Mouse (Mus musculus): ENCODE measurements around the gene Phlda3.

Gene Phlda3

DNA sequence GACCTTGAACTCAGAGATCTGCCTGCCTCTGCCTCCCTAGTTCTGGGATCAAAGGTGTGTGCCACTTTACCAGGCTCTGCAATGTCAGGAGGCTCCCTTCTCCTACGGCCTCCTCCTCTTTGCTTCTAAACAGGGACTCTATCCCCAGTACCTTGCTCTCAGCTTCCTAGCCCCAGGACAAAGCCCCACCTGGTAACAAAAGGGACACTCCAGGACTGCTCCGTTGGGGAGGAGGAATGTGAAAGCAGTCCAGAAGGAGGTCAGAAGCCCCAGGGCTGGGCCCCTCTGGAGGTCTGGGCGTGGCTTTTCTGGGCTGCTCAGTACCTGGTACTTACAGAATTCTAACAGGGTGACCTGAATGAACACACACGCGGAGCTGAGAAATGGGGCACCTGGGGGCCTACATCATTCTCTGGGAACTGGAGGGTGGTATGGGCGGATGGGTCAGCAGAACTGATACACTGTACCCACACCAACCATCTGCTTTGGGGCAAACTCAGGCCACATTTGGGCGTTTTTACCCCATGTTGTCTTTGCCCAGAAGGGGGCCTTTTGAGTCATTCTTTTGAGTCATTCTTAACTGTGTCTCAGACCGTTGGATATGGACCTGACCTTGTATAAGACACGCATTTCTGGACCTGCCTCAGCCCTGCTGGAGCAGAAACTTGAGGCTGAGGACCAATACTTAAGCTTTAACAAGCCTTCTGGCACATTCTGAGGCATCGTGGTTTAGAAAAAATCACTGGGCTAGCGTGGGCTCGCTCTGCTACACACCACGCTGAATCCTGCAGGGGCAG is 26.4 kb downstream of the Phlda3 start:
- DNase-seq (ENCODE audit: low read depth in 2 of 2, low spot score in 2 of 2): no peak

GRCm38 (mm10) chr1:135793370-135794215 is 27.7 kb downstream of the Phlda3 start:
- DNase-seq (ENCODE audit: low read depth in 2 of 2, low spot score in 2 of 2): peak in 1 of 2 experiments; percentile 15

DNA sequence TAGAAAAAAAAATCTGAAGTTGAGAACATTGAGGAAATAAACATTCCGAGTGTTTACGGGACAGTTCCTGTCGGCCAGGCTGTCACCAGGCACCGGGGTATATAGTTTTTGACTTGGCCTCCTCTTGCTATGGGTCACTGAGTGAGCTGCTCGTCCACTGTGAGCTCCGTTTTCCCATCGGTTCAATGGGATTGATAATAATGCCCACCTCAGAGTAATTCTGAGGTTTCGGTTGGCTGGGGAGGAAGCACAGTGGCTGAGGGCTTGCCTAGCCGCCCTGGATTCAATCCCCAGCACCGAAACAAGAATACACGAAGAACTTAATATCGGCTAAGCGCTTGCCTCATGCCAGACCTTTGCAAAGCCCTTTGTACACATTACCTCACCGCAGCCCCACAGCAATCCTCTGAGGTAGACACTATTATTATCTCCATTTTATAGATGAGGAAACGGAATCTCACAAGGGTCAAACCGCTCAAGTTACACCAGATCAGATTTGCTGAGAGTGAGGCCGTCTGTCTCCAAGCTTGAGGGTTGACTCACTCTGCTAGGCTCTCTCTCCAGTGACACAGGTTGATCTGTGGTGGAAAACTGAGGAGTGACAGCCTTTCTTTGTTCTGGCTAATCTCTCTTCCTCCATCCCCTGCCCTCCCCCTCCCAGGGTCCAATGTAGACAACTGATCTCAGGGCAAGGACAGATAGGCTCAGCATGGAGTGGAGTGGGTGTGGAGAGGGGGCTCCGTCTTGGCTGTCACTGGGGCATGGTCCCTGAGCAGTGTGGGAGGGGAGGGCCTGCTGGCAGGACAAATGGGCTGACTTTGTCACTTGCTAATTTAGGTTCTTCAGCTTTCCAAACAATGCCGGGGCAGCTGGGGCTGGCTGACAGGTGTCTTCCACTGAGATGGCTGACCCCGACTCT is 28.6 kb downstream of the Phlda3 start:
- DNase-seq (ENCODE audit: low read depth in 2 of 2, low spot score in 2 of 2): no peak

DNA sequence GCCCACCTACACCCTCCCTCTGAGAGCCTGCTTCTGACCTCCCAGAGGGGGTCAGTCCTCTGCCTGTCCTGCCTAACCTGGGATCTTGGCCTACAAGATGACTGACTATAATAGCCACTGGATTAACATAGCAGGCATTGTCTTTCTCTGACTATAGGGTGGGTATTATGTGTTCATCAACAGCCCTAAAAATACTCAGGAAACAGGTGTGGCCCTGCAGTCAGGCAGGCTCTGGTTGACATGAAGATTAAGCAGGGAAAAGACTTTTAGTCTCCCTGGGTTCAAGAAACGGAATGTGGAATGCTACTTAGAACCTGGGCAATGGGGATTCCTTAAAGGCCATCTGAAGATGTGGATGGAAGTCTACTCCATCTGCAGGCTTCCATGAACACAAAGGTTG is 32.6 kb downstream of the Phlda3 start:
- DNase-seq (ENCODE audit: low read depth in 2 of 2, low spot score in 2 of 2): no peak

- DNase-seq (ENCODE audit: low read depth in 2 of 2, low spot score in 2 of 2): no peak
Observed at GRCm38 (mm10) chr1:135799109-135799627, 33.2 kb downstream of the Phlda3 start.

DNA sequence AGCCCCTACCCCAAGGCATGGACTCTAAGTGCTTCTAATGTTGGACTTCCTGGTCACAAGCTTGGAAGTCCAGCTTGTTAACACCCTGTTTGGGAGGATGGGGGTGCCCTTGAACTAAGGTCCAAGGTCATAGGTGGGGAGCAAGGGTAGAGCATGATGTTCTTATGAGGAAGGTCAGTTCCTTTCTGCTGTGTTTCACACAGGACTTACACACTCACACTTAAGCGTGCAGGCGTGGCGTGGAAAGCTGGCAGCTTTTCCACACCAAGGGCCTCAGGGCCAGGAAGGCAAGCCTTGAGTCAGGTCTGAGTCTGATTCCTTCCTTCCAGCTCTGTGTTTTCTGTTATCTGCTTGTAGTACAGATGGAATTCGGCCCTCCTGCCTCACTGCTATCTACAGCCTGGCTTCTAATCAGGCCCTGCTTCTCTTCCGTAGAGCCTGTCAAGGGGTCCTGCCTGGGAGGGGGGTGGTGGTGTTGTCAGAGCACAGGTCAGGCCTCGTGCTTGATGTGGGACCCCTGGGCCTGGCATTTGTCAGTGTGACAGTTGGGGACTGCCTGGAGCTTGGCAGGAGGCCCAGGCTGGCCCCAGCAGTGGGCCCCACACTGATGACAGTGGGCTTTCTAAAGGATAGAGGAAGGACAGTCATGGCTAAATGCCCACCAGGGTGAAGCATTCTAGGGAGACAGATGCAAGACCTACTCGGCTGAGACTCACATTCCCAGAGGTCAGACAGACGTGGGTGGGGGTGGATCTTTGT is 34.5 kb downstream of the Phlda3 start:
- DNase-seq (ENCODE audit: low read depth in 2 of 2, low spot score in 2 of 2): no peak

- peak; percentile 51 to 62 for DNase-seq (ENCODE audit: low read depth in 2 of 2, low spot score in 2 of 2)
Observed at GRCm38 (mm10) chr1:135807546-135807945, 41.6 kb downstream of the Phlda3 start.

- no peak for DNase-seq (ENCODE audit: low read depth in 2 of 2, low spot score in 2 of 2)
Observed at GRCm38 (mm10) chr1:135810180-135810579, 44.3 kb downstream of the Phlda3 start.

- peak; percentile 82 to 88 for DNase-seq (ENCODE audit: low read depth in 2 of 2, low spot score in 2 of 2)
Observed at GRCm38 (mm10) chr1:135811016-135811646, 45.2 kb downstream of the Phlda3 start.

GRCm38 (mm10) chr1:135812205-135812604 is 46.3 kb downstream of the Phlda3 start:
- DNase-seq (ENCODE audit: low read depth in 2 of 2, low spot score in 2 of 2): no peak

- DNase-seq (ENCODE audit: low read depth in 2 of 2, low spot score in 2 of 2): no peak
Observed at GRCm38 (mm10) chr1:135812618-135813017, 46.7 kb downstream of the Phlda3 start.

DNA sequence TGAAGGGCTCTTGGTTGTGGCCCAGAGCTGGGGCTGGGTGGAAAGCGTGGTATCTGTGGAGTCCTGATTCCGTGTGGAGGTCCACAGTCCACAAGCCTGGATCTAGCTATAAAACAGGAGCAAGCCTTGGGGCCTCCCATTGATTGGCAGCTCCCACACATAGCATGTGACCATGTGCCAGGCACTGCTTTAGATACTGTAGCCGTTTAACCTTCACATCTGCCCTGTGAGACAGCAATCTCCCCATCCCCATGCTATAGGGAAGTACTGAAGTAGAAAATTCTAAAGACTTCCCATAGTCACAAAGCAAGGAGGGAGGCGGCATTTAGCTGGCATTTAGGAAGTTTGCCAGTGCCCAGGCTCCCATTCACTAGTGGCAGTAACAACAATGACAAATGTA is 47.2 kb downstream of the Phlda3 start:
- DNase-seq (ENCODE audit: low read depth in 2 of 2, low spot score in 2 of 2): no peak

GRCm38 (mm10) chr1:135813687-135814395 is 47.9 kb downstream of the Phlda3 start:
- no peak for DNase-seq (ENCODE audit: low read depth in 2 of 2, low spot score in 2 of 2)

DNA sequence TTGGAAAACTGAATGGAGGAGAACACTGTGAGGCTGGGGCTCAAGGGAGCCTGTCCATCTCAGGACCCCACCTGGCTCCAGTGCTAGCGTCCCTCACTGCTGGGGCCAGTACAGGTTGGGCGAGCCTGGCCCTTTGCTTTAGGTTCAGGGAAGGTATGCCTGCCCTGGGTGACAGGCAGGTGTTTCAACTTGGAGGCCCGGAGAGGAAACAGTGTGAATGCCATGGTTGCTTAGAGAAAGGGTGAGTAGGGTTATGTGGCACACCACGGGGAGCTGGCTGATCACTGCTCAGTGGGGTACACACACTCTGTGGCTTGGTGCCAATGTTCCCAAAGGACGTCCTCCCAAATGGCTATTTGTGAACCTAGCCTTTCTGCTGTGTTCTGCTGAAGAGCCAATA is 48.6 kb downstream of the Phlda3 start:
- DNase-seq (ENCODE audit: low read depth in 2 of 2, low spot score in 2 of 2): no peak

DNA sequence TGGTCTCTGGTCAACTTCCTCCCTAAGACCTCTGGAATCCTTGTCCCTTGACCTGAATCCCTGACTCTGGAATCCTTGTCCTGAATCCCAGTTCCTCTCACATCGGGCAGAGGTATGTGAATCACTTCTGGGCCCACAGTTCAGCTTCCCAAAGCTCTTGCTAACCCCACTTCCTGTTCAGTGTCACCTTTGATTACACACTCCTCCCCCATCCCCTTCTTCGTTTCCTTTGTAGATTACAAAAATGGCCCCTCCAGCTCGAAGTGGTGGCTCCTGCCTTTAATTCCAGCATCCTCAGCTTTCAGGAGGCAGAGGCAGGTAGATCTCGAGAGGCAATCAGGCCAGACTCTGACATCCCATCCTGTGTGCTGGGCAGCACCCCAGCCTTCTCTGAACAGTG is 51.7 kb downstream of the Phlda3 start:
- DNase-seq (ENCODE audit: low read depth in 2 of 2, low spot score in 2 of 2): peak in 1 of 2 experiments; percentile 38

- no peak for DNase-seq (ENCODE audit: low read depth in 2 of 2, low spot score in 2 of 2)
Observed at GRCm38 (mm10) chr1:135818481-135819086, 52.7 kb downstream of the Phlda3 start, which contains the start of gene Lad1. Gene Lad1, plus strand, starts transcription at chr1:135818598.
